Mouse (Mus musculus): ENCODE results near the gene E130114P18Rik. TPM values are rescaled to one million over a fixed set of nuclear protein-coding genes. Genes with fewer than 3 reads are reported as not detected.

Gene E130114P18Rik
- total RNA-seq, 2 experiments from 2014 or later = not detected

- no peak for ATAC-seq (replicated peaks; ENCODE audit: low FRiP score, poor library complexity, severe bottlenecking)
These were observed 63.7 kb downstream of the E130114P18Rik start for GRCm38 (mm10) chr4:97714101-97714615.

- no peak for ATAC-seq (replicated peaks; ENCODE audit: low FRiP score, poor library complexity, severe bottlenecking)
These were observed 65.3 kb downstream of the E130114P18Rik start for GRCm38 (mm10) chr4:97712547-97712946.

- no peak for ATAC-seq (replicated peaks; ENCODE audit: low FRiP score, poor library complexity, severe bottlenecking)
These were observed 67.7 kb downstream of the E130114P18Rik start for GRCm38 (mm10) chr4:97710048-97710765.

- ATAC-seq (replicated peaks; ENCODE audit: low FRiP score, poor library complexity, severe bottlenecking) = no peak
These were observed 70.3 kb downstream of the E130114P18Rik start for GRCm38 (mm10) chr4:97707373-97708152.

GRCm38 (mm10) chr4:97696684-97697615, 80.9 kb downstream of the E130114P18Rik start:
- no peak; the same call in 1 of the 2 replicates for ATAC-seq (replicated peaks; ENCODE audit: low FRiP score, poor library complexity, severe bottlenecking)

GRCm38 (mm10) chr4:97695414-97696040, 82.4 kb downstream of the E130114P18Rik start:
- ATAC-seq (replicated peaks; ENCODE audit: low FRiP score, poor library complexity, severe bottlenecking) = no peak

GRCm38 (mm10) chr4:97693931-97694330, 83.9 kb downstream of the E130114P18Rik start:
- ATAC-seq (replicated peaks; ENCODE audit: low FRiP score, poor library complexity, severe bottlenecking) = no peak

- no peak for ATAC-seq (replicated peaks; ENCODE audit: low FRiP score, poor library complexity, severe bottlenecking)
These were observed 84.8 kb downstream of the E130114P18Rik start for GRCm38 (mm10) chr4:97693054-97693453.

GRCm38 (mm10) chr4:97690384-97690766, 87.5 kb downstream of the E130114P18Rik start:
- ATAC-seq (replicated peaks; ENCODE audit: low FRiP score, poor library complexity, severe bottlenecking) = no peak

GRCm38 (mm10) chr4:97689456-97690383, 88.2 kb downstream of the E130114P18Rik start:
- no peak for ATAC-seq (replicated peaks; ENCODE audit: low FRiP score, poor library complexity, severe bottlenecking)

GRCm38 (mm10) chr4:97686020-97686419, 91.9 kb downstream of the E130114P18Rik start:
- ATAC-seq (replicated peaks; ENCODE audit: low FRiP score, poor library complexity, severe bottlenecking) = no peak

- no peak for ATAC-seq (replicated peaks; ENCODE audit: low FRiP score, poor library complexity, severe bottlenecking)
These were observed 101.3 kb downstream of the E130114P18Rik start for GRCm38 (mm10) chr4:97676579-97676937.

GRCm38 (mm10) chr4:97675741-97676578, 101.9 kb downstream of the E130114P18Rik start:
- no peak for ATAC-seq (replicated peaks; ENCODE audit: low FRiP score, poor library complexity, severe bottlenecking)

- ATAC-seq (replicated peaks; ENCODE audit: low FRiP score, poor library complexity, severe bottlenecking) = no peak
These were observed 103.9 kb downstream of the E130114P18Rik start for GRCm38 (mm10) chr4:97673854-97674510.

- ATAC-seq (replicated peaks; ENCODE audit: low FRiP score, poor library complexity, severe bottlenecking) = no peak
These were observed 105.4 kb downstream of the E130114P18Rik start for GRCm38 (mm10) chr4:97672501-97672900.

GRCm38 (mm10) chr4:97671911-97672310, 106.0 kb downstream of the E130114P18Rik start:
- ATAC-seq (replicated peaks; ENCODE audit: low FRiP score, poor library complexity, severe bottlenecking) = no peak

- no peak for ATAC-seq (replicated peaks; ENCODE audit: low FRiP score, poor library complexity, severe bottlenecking)
These were observed 107.5 kb downstream of the E130114P18Rik start for GRCm38 (mm10) chr4:97670418-97670817.

Data from erythroblast, adult 5-6 weeks (primary cell).